Mouse (Mus musculus) midbrain, postnatal 0 days (tissue): ENCODE measurements around the gene Ift22. TPM values are rescaled to one million over a fixed set of nuclear protein-coding genes. Genes with fewer than 3 reads are reported as not detected.
A peak's percentile ranks its signal among the peaks of the same experiment; 100 is the strongest.

Experiments
- ATAC-seq: fragments of 200-750 bp; cut with Nextera tagmentation; 2 replicates; pipeline ENCODE4 v1.8.0; 2017; ENCODE audit warnings: moderate number of reproducible peaks, mild to moderate bottlenecking, moderate TSS enrichment, moderate library complexity; ENCODE audit not compliant: low FRiP score
- DNase-seq: peaks from one replicate; pipeline ENCODE4 v3.0.0-alpha.2; 2015; ENCODE audit warnings: low spot score
- H3K27ac ChIP-seq: fragments of 300-500 bp; sonication (generic); 2 replicates; pipeline ENCODE4 v1.5.1; 2014; ENCODE audit warnings: low read depth, mild to moderate bottlenecking, low read length, mixed read lengths
- H3K27me3 ChIP-seq: fragments of 300-500 bp; sonication (generic); 2 replicates; pipeline ENCODE4 v1.6.1; 2014; ENCODE audit warnings: low read length, control low read depth, mixed read lengths; ENCODE audit not compliant: insufficient read depth
- H3K36me3 ChIP-seq: fragments of 300-500 bp; sonication (generic); 2 replicates; pipeline ENCODE4 v1.6.1; 2014; ENCODE audit warnings: low read length, control low read depth, mixed read lengths; ENCODE audit not compliant: insufficient read depth
- H3K4me1 ChIP-seq: fragments of 300-500 bp; sonication (generic); 2 replicates; pipeline ENCODE4 v1.6.1; 2014; ENCODE audit warnings: mild to moderate bottlenecking, control low read depth, antibody characterized with exemption, low read length, mixed read lengths; ENCODE audit not compliant: insufficient read depth
- H3K4me2 ChIP-seq: fragments of 300-500 bp; sonication (generic); 2 replicates; pipeline ENCODE4 v1.6.1; 2014; ENCODE audit warnings: low read depth, mild to moderate bottlenecking, low read length, mixed read lengths; ENCODE audit not compliant: poor library complexity, severe bottlenecking
- H3K4me3 ChIP-seq: fragments of 300-500 bp; sonication (generic); 2 replicates; pipeline ENCODE4 v1.5.1; 2014; ENCODE audit warnings: low read depth, mild to moderate bottlenecking, low read length, moderate library complexity
- H3K9ac ChIP-seq: fragments of 300-500 bp; sonication (generic); replicated peaks from 2 replicates; pipeline ENCODE4 v1.6.1; 2014; ENCODE audit warnings: mild to moderate bottlenecking, low read length, moderate library complexity, mixed read lengths; ENCODE audit not compliant: poor library complexity, severe bottlenecking
- H3K9me3 ChIP-seq: fragments of 300-500 bp; sonication (generic); 2 replicates; pipeline ENCODE4 v1.6.1; 2016; ENCODE audit warnings: low read length, control low read depth
- CTCF ChIP-seq: IDR thresholded peaks from 2 replicates; pipeline ENCODE4 v1.5.1; 2016; ENCODE audit warnings: antibody characterized with exemption, mild to moderate bottlenecking
- WGBS: fragments of 180-500 bp; shearing (Covaris S2); extraction: QIAGEN DNeasy Blood & Tissue Kit; methylation state at CpG from one replicate; pipeline ENCODE4 v1.1.7; 2014; 5-methylcytosine and 5-hydroxymethylcytosine counted together
- polyA plus RNA-seq: library from polyadenylated mRNA; unstranded; fragments of >200 nt; fragmentation: Nextera tagmentation; extraction: Ambion mirVana; gene quantifications from 2 replicates; pipeline ENCODE4 v1.2.1, GENCODE M21; 2015
- total RNA-seq: library from RNA; depleted of rRNA; stranded (reverse); fragments of >200 nt; gene quantifications from 2 replicates; pipeline ENCODE4 v1.2.3, GENCODE M21; 2014; rRNA removed

Ift22 gene
- total RNA-seq: 33.5 and 42.3 TPM in 2 replicates
- 122 and 137 TPM in 2 replicates for polyA plus RNA-seq

DNA sequence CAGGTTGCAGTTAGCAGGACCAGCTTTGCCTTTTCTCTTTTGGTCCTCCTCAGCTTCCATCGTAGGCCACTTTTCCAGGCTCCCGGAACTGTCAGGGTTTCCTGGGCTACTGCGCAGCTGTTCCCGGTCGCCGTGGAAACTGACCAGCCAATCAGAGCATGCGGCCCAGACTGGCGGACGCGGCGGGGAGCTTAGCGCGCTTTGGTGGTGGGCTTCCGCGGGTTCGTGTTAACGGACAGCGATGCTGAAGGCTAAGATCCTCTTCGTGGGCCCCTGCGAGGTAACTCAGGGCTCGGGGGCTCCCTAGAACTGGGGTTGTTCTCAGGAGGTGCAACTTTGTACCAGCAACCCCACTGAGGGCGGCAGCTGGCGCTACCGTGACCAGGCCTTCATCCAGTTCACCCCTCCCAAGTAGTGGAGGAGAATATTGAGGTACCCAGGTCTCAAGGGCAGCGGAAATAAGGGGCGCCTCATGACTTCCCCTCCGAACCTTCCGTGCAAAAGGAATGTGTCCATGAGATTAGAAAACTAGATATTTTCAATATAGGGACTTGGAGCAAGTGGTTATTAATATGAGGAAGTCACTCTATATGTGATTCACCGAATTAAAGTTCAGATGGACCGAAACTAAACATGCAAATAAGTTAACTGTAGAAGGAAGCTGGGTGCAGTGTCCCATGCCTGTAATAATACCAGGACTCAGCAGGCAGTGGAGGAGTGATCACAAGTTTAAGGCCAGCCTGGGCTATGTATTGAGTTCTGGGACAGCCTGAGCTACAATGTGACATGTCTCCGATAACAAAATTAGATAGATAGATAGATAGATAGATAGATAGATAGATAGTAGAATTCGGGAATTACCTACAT, at the start of gene Ift22:
TSS of gene Ift22 (plus strand) at position 160 of the 867 bp plus-strand sequence.
- WGBS: 8% methylated on average over 32 of the region's 32 CpGs
- Histone ChIP-seq H3K4me1 (peaks cover 5% of the 10 kb centered on the region; the same call in 1 of the 2 replicates), H3K9me3 (no peaks in the 10 kb centered on the region), H3K36me3 (peaks cover 30% of the 10 kb centered on the region), H3K9ac (peak within 1 kb of the TSS; percentile 83), H3K4me3 (peak within 1 kb of the TSS; percentile 67), H3K4me2 (peak within 1 kb of the TSS; percentile 65), H3K27ac (peak within 1 kb of the TSS; percentile 40; the same call in 1 of the 2 replicates), H3K27me3 (no peaks in the 10 kb centered on the region)
- peak; percentile 92 for ATAC-seq
- TF ChIP-seq CTCF: no peak
- peak; percentile 96 for DNase-seq

DNA sequence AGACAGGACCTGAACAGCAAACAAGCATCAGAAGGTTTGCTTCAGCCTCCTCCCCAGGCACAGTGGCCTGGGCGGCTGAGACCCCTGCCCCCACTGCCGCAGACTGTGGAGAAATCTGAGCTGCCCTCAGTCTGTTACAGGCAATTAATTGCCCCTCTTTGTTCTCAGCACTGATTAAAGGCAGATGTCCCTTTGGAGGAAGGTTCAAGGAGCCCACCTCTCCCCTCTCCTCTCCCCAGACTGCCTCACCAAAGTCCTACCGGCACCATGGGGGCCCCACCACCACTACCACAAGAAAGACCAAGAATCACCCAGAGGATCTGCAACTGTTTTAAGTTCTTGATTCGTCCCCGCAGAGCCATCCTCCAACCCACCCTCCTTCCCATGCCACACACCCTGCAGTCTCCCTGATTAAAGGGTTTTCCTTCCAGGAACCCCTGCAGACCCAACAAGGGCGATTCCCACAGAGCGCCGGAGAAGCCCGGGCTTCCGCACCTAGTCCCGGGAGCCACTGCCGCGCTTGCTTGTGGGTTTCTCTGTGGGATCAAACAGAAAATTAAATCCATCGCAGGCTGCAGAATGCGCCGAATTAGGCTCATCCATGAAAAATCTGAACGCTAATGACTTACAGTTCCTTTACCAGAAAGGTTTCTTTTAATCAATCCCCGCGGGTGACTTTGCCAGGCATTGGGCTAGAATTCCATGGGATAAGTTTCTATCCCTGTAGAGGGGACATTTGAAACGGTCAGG, 46.6 kb upstream of the Ift22 start:
- WGBS: 13% methylated on average over 20 of the region's 20 CpGs
- no peaks in the 10 kb centered on the region for H3K9me3 ChIP-seq
- H3K9ac ChIP-seq: no peak overlapping the region
- H3K27ac ChIP-seq: no peak overlapping the region
- 0 out of 2 replicates have a peak, but pooled peaks cover 3% of the 10 kb centered on the region for H3K4me1 ChIP-seq
- DNase-seq: no peak
- no peaks in the 10 kb centered on the region for H3K36me3 ChIP-seq
- peak overlapping the region; percentile 21 for H3K4me2 ChIP-seq
- ATAC-seq: no peak
- H3K27me3 ChIP-seq: 0 out of 2 replicates have a peak, but pooled peaks cover 3% of the 10 kb centered on the region
- H3K4me3 ChIP-seq: no peak overlapping the region
- no peak for TF ChIP-seq CTCF

DNA sequence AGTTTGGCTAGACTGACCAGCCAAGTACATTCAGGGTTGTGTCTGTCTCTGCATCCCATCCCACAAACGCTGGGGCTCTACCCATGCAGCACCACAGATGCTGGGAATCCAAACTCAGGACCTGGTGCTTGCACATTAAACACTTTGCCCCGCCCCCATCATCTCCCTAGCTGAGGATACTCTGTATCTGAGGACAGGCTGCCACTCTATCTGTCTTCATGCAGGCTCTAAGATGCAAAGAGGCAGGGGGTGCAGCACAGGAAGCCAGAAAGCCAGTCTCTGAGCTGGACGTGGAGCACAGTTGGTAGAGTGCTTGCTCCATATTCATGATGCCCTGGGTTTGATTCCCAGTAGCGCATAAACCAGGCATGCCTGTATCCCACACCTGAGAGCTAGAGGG, 45.1 kb upstream of the Ift22 start:
- TF ChIP-seq CTCF: no peak
- 0 out of 2 replicates have a peak, but pooled peaks cover 3% of the 10 kb centered on the region for H3K27me3 ChIP-seq
- no peak overlapping the region for H3K27ac ChIP-seq
- no peaks in the 10 kb centered on the region for H3K36me3 ChIP-seq
- WGBS: 59% methylated on average over 4 of the region's 4 CpGs
- no peaks in the 10 kb centered on the region for H3K9me3 ChIP-seq
- 0 out of 2 replicates have a peak, but pooled peaks cover 3% of the 10 kb centered on the region for H3K4me1 ChIP-seq
- H3K9ac ChIP-seq: no peak overlapping the region
- H3K4me2 ChIP-seq: no peak overlapping the region
- DNase-seq (no peak), ATAC-seq (no peak)
- H3K4me3 ChIP-seq: no peak overlapping the region

DNA sequence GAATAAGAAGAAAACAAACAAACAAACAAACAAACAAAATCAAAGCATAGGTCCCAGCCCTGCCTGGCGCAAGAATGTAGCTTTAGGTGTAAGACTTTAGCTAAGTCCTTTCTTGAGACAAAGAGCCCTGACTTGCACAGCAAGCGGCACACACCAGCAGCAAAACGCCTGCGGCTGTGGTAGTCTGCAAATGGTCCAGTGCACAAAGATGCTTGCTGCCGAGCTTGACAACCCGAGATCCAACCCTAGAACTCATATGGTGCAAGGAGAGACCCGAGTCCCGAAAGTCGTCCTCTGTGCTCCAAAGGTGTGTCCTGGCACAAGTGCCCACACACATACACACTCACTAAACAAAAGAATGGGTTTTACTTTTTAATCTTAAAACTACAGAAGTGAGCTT, 44.7 kb upstream of the Ift22 start:
- H3K9ac ChIP-seq: no peak overlapping the region
- H3K27me3 ChIP-seq: 0 out of 2 replicates have a peak, but pooled peaks cover 3% of the 10 kb centered on the region
- H3K36me3 ChIP-seq: no peaks in the 10 kb centered on the region
- ATAC-seq (no peak), DNase-seq (no peak)
- H3K4me3 ChIP-seq: no peak overlapping the region
- no peaks in the 10 kb centered on the region for H3K9me3 ChIP-seq
- H3K4me2 ChIP-seq: no peak overlapping the region
- no peak for TF ChIP-seq CTCF
- WGBS: 63% methylated on average over 9 of the region's 9 CpGs
- H3K27ac ChIP-seq: no peak overlapping the region
- 0 out of 2 replicates have a peak, but pooled peaks cover 3% of the 10 kb centered on the region for H3K4me1 ChIP-seq

DNA sequence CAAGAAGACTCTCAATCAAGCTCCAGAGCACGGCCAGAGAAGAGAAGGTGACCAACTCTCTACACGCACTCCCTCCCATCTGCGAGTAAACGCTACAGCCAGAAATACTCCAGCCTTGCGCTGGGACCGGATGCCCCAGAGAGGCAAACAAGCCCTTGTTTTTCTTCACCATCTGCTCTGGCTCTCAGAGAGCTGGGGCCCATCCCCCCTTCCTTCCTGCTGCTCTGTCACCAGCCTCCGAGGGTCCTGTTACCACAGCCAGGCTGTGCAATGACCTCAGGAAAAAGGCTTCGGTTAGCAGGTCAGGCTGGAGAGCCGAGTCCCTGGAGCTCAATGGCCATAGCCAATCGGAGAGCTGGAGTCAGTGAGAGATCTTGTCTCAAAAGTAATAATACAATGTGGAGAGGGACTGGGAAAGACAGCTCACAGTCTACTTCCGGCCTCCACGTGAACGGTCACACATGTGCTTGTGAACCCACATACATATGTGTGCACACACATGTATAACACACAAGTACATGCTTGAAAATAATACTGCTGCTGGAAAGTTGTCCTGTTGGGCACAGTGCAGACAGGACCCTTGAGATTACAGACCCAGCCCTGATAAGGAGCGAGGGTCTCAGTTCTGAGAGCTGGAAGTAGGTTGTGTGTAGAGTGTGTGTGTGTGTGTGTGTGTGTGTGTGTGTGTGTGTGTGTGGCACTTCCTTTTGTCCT, 43.8 kb upstream of the Ift22 start:
- ATAC-seq (no peak), DNase-seq (peak; percentile 66)
- H3K4me3 ChIP-seq: no peak overlapping the region
- H3K27me3 ChIP-seq: 0 out of 2 replicates have a peak, but pooled peaks cover 3% of the 10 kb centered on the region
- H3K4me2 ChIP-seq: no peak overlapping the region
- peak overlapping the region; percentile 32; the same call in 1 of the 2 replicates for H3K27ac ChIP-seq
- TF ChIP-seq CTCF: no peak
- H3K36me3 ChIP-seq: no peaks in the 10 kb centered on the region
- H3K9me3 ChIP-seq: no peaks in the 10 kb centered on the region
- 28% methylated on average over 14 of the region's 14 CpGs for WGBS
- 0 out of 2 replicates have a peak, but pooled peaks cover 3% of the 10 kb centered on the region for H3K4me1 ChIP-seq
- H3K9ac ChIP-seq: no peak overlapping the region
